Mouse (Mus musculus) small intestine, adult 2 months (tissue): ENCODE data around the gene Rcn2. TPM values are rescaled to one million over a fixed set of nuclear protein-coding genes. Genes with fewer than 3 reads are reported as not detected.
A peak's percentile ranks its signal among the peaks of the same experiment; 100 is the strongest.

Source experiments
- H3K27ac ChIP-seq: fragments of 200-500 bp; 2 replicates; pipeline ENCODE4 v1.5.1; 2012; ENCODE audit warnings: low read depth, low read length, control low read depth, inconsistent platforms; ENCODE audit not compliant: insufficient read depth
- H3K27me3 ChIP-seq: fragments of 200-500 bp; 2 replicates; pipeline ENCODE4 v1.6.1; 2012; ENCODE audit warnings: mild to moderate bottlenecking, moderate library complexity, low read length, inconsistent platforms; ENCODE audit not compliant: control insufficient read depth, insufficient read depth
- H3K36me3 ChIP-seq: fragments of 200-500 bp; 2 replicates; pipeline ENCODE4 v1.6.1; 2012; ENCODE audit warnings: mild to moderate bottlenecking, low read length, control low read depth, inconsistent platforms; ENCODE audit not compliant: control insufficient read depth, insufficient read depth
- H3K4me1 ChIP-seq: fragments of 200-500 bp; 2 replicates; pipeline ENCODE4 v1.6.1; 2012; ENCODE audit warnings: low read length, inconsistent platforms, mixed read lengths; ENCODE audit not compliant: control insufficient read depth, insufficient read depth, insufficient read length
- H3K4me3 ChIP-seq: fragments of 200-500 bp; 2 replicates; pipeline ENCODE4 v1.5.1; 2012; ENCODE audit warnings: low read depth, mild to moderate bottlenecking, control low read depth, inconsistent platforms, low read length, moderate library complexity
- CTCF ChIP-seq: fragments of 200-500 bp; IDR thresholded peaks from 2 replicates; pipeline ENCODE4 v1.5.1; 2012; ENCODE audit warnings: low read depth, mild to moderate bottlenecking, control low read depth, inconsistent platforms, low read length, moderate library complexity, mixed read lengths; ENCODE audit not compliant: insufficient replicate concordance, insufficient read length; ENCODE audit errors: extremely low read depth
- POLR2A ChIP-seq: fragments of 200-500 bp; IDR thresholded peaks from 2 replicates; pipeline ENCODE4 v1.6.1; 2012; ENCODE audit warnings: low read depth, mild to moderate bottlenecking, control low read depth, inconsistent platforms, low read length, moderate library complexity
- WGBS: fragments of 180-500 bp; shearing (Covaris S2); methylation state at CpG from one replicate; pipeline ENCODE4 v1.1.7; 2018; 5-methylcytosine and 5-hydroxymethylcytosine counted together
- polyA plus RNA-seq: library from polyadenylated mRNA; depleted of rRNA; stranded (reverse); fragments of >200 nt; gene quantifications from 2 replicates; pipeline ENCODE4 v1.2.3, GENCODE M21; 2012

The Rcn2 gene
- polyA plus RNA-seq, 1 experiment: 34.2 TPM

DNA sequence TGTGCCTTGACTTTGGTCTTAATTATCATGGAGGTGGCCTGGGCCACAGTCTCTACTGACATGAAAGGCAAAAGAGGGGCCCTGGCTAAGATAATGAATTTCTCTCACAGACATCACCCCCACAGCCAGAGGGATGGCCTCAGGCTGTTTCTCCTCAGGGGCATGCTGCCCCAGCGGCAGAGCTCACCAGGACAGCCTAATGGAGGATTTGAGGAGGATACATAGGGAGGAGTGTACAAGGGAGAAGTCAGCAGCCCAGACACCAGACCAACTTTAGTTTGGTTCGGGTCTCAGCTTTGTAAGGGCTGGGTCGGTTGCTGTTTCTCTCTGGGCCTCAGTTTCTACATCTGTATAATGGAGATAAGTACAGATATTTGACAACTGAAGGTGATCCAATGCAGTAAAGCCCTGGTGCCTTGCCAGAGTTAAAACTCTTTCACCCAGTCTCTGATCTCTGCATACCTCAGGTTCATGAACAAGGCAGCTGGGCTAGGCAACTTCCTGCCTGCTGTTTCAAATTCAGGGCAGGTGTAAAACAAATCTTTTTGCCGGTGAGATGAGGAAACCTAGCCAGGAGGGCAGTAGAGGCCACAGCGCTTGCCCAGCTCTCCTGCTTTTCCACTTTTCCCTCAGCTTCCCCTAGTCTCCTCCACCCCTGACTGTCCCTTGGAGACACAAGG, 49.0 kb downstream of the Rcn2 start:
- Histone ChIP-seq H3K36me3 (no peaks in the 10 kb centered on the region), H3K27me3 (no peaks in the 10 kb centered on the region), H3K27ac (peak overlapping the region; percentile 41), H3K4me3 (peak overlapping the region; percentile 48), H3K4me1 (peaks cover 10% of the 10 kb centered on the region; the same call in 1 of the 2 replicates)
- WGBS: 66% methylated on average over 5 of the region's 5 CpGs
- no peak for TF ChIP-seq POLR2A
- no peak for TF ChIP-seq CTCF

DNA sequence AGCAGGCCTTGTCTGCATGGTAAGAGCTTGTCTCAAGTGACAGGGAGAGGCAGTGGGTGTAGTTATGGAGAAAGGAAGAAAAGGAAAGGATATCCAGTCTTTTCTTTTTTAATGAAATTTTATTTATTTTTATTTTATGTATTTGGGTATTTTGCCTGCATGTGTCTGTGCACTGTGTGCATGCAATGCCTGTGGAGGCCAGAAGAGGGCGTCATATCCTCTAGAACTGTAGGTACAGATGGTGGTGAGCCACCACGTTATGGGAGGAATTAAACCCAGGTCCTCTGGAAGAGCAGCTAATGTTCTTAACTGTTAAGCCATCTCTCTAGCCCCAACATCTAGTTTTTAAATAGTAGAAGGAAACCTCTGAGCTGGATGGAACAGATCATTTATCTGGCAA, 50.5 kb downstream of the Rcn2 start:
- no peak overlapping the region for H3K4me3 ChIP-seq

DNA sequence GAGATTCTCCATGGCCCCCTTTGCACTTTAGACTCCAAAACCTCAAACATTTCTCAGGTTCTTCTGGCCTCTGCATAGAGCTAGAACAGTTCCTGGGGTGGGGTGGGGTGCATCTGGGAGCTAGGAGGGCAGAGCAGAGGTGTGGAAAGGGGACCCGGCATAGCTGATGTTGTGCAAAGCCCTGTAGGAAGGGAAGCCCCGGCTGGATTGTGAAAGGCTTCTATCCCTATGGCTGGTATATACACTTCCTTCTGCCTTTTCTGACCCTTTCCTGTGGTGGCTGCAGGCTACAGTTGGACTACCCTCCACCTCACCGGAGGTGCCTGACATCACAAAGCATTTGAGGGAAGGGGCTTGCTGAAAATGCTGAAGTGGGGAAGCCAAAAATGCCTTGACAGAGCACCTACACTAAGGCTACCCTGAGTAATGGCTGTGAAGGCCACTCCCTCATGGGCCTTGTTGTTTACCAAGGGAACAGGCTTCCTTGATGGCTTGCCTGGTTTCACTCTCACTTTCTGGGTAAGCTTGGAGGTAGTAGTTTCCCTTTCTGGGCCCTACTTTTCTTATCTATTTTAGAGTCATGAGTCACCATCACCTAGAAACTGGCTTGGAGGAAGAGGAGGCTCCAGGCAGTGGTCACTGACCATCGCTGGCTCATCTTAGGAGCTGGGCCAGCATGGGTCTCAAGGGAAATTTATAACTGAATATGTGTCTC, 56.1 kb downstream of the Rcn2 start:
- TF ChIP-seq CTCF (no peak), POLR2A (no peak)
- WGBS: 44% methylated on average over 4 of the region's 4 CpGs
- Histone ChIP-seq H3K4me1 (peaks cover 5% of the 10 kb centered on the region; the same call in 1 of the 2 replicates), H3K27me3 (no peaks in the 10 kb centered on the region), H3K36me3 (no peaks in the 10 kb centered on the region), H3K27ac (peak overlapping the region; percentile 33; the same call in 1 of the 2 replicates), H3K4me3 (no peak overlapping the region)

More for the DNA sequence above, 50.5 kb downstream of the Rcn2 start:
- no peak overlapping the region for H3K27ac ChIP-seq
- WGBS: 54% methylated on average over 2 of the region's 2 CpGs
- H3K27me3 ChIP-seq: no peaks in the 10 kb centered on the region
- TF ChIP-seq CTCF: no peak
- no peak for TF ChIP-seq POLR2A
- peaks cover 10% of the 10 kb centered on the region; the same call in 1 of the 2 replicates for H3K4me1 ChIP-seq
- no peaks in the 10 kb centered on the region for H3K36me3 ChIP-seq

DNA sequence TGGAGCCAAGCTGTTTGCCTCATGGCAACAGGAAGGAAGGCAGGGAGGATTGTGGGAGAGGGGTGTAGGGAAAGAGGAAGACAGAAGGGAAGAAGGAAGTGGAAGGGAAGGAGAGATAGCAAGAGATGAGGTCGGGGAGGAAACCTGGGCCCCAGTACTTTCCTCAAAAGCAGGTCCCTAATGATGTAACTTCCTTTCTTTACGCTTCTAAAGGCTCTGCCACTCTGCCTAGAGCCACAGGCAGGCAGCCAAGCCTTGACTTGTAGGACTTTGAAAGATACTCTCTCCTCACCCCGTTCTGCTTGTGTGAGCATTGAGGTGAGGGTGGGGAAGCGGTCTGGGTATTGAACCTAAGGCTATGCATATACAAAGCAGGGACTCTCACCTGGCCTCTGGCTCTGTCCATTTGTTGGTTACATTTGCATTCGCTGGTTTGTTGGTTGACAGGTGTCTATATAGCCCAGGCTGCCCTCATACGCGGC, 58.4 kb downstream of the Rcn2 start:
- Histone ChIP-seq H3K4me3 (no peak overlapping the region), H3K4me1 (peaks cover 10% of the 10 kb centered on the region), H3K27me3 (no peaks in the 10 kb centered on the region), H3K36me3 (no peaks in the 10 kb centered on the region), H3K27ac (no peak overlapping the region)
- WGBS: 78% methylated on average over 7 of the region's 7 CpGs
- no peak for TF ChIP-seq CTCF
- TF ChIP-seq POLR2A: no peak

DNA sequence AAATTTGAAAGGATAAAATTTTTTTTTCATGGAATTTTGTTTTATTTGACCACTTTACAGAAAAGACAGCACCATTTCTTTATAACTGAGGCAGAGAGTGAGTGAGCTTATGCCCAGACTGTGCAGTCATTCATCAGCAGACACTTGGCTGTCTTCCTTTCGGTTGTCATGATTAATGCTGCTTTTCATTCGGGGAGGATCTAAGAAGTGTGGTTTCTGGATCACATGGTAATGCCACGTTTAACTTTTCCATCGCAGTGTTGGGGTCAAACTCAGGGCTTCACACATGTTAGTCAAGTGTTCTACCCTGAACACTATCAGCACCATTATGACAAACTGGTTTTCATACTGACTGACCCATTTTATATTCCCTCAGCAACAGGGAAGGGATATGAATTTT, 59.4 kb downstream of the Rcn2 start:
- Histone ChIP-seq H3K4me3 (no peak overlapping the region), H3K27me3 (no peaks in the 10 kb centered on the region), H3K4me1 (peaks cover 10% of the 10 kb centered on the region), H3K27ac (no peak overlapping the region), H3K36me3 (no peaks in the 10 kb centered on the region)
- TF ChIP-seq CTCF: no peak
- TF ChIP-seq POLR2A: no peak
- 44% methylated on average over 4 of the region's 4 CpGs for WGBS

DNA sequence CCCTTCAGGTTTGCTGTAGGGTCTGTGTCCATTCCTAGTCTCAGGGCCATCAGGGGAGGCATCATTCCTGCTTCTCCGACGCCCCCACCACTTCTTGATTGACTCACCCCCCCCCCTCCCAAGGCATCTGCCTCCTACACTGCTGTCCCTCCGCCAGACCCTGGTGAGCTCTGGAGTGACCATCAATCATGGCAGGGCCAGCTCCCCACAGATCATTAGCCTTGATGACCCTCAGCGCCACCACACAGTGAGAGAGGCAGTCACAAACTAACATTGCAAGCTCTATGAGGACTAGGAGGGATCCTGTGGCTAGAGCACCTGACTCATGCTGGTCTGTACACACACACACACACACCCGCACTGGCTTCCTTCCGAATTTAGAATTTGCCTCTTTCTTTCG, 63.3 kb downstream of the Rcn2 start:
- no peaks in the 10 kb centered on the region for H3K36me3 ChIP-seq
- peaks cover 5% of the 10 kb centered on the region for H3K4me1 ChIP-seq
- H3K27me3 ChIP-seq: no peaks in the 10 kb centered on the region
- TF ChIP-seq POLR2A (no peak), CTCF (no peak)
- H3K27ac ChIP-seq: no peak overlapping the region
- 72% methylated on average over 7 of the region's 7 CpGs for WGBS
- H3K4me3 ChIP-seq: no peak overlapping the region
